Mouse (Mus musculus) central nervous system, embryonic 11.5 days (tissue): ENCODE results near the gene Grn. TPM values are rescaled to one million over a fixed set of nuclear protein-coding genes. Genes with fewer than 3 reads are reported as not detected.

ENCODE experiments used
- polyA plus RNA-seq: library from polyadenylated mRNA; depleted of rRNA; stranded (reverse); fragments of >200 nt; gene quantifications from 2 replicates; pipeline ENCODE4 v1.2.3, GENCODE M21; 2012; rRNA removed

The Grn gene
- 43.8 and 51.9 TPM in 2 replicates for polyA plus RNA-seq

GRCm38 (mm10) chr11:102430121-102431017, at the start of gene Grn:
Gene Grn (plus strand): TSS chr11:102430315.

GRCm38 (mm10) chr11:102393238-102393634, 36.9 kb upstream of the Grn start, which contains the start of gene Rundc3a:
Gene Rundc3a (plus strand): TSS chr11:102393403.

GRCm38 (mm10) chr11:102407834-102408215, 22.3 kb upstream of the Grn start, which contains the start of gene Slc25a39:
Gene Slc25a39 (minus strand): TSS chr11:102407946.

GRCm38 (mm10) chr11:102447497-102447896, 17.4 kb downstream of the Grn start, which contains the start of gene Fam171a2:
Gene Fam171a2 (minus strand): TSS chr11:102447682.

GRCm38 (mm10) chr11:102469648-102470357, 39.7 kb downstream of the Grn start, which contains the start of gene Itga2b:
Gene Itga2b (minus strand): TSS chr11:102470122.

Other genes with a start within 250 kb of the Grn start
- gene Lsm12, start 245.0 kb upstream of the Grn start, polyA plus RNA-seq, result 45.4 and 59.2 TPM in 2 replicates
- 34.9 and 38.5 TPM in 2 replicates for gene G6pc3, start 240.7 kb upstream of the Grn start, polyA plus RNA-seq
- gene Hdac5, start 200.1 kb upstream of the Grn start, polyA plus RNA-seq, result 62.5 and 110 TPM in 2 replicates
- 14.9 and 17.9 TPM in 2 replicates for gene BC030867, start 181.4 kb upstream of the Grn start, polyA plus RNA-seq
- 0.30 and 0.55 TPM in 2 replicates for gene Asb16, start 161.6 kb upstream of the Grn start, polyA plus RNA-seq
- gene Tmub2, start 145.4 kb upstream of the Grn start, polyA plus RNA-seq, result 31.0 and 49.3 TPM in 2 replicates
- gene Atxn7l3, start 133.7 kb upstream of the Grn start, polyA plus RNA-seq, result 62.8 and 72.5 TPM in 2 replicates
- 89.8 and 217 TPM in 2 replicates for gene Ubtf, start 110.6 kb upstream of the Grn start, polyA plus RNA-seq
- gene Slc4a1, start 64.1 kb upstream of the Grn start, polyA plus RNA-seq, result 31.2 and 52.6 TPM in 2 replicates
- gene Rundc3a, start 36.9 kb upstream of the Grn start, polyA plus RNA-seq, result 89.0 and 259 TPM in 2 replicates
- gene Slc25a39, start 22.4 kb upstream of the Grn start, polyA plus RNA-seq, result 99.5 and 102 TPM in 2 replicates
- 58.6 and 63.7 TPM in 2 replicates for gene Fam171a2, start 17.4 kb downstream of the Grn start, polyA plus RNA-seq
- 12.7 and 21.3 TPM in 2 replicates for gene Itga2b, start 39.8 kb downstream of the Grn start, polyA plus RNA-seq
- gene Gpatch8, start 126.1 kb downstream of the Grn start, polyA plus RNA-seq, result 36.2 and 47.7 TPM in 2 replicates
- 5.9 and 6.0 TPM in 2 replicates for gene Gm11627, start 149.1 kb downstream of the Grn start, polyA plus RNA-seq
- 53.2 and 101 TPM in 2 replicates for gene Fzd2, start 174.1 kb downstream of the Grn start, polyA plus RNA-seq
- 0.22 and 0.56 TPM in 2 replicates for gene Meioc, start 233.4 kb downstream of the Grn start, polyA plus RNA-seq